Mouse (Mus musculus) ES-E14 (cell line): ENCODE measurements around the gene Satb2.

Experiments
- CHD2 ChIP-seq: IDR thresholded peaks from 2 replicates; pipeline ENCODE4 v1.6.1; 2014; ENCODE audit warnings: mild to moderate bottlenecking, low read depth, low read length, inconsistent platforms
- HCFC1 ChIP-seq: IDR thresholded peaks from 2 replicates; pipeline ENCODE4 v1.6.1; 2012; ENCODE audit warnings: low read length, inconsistent platforms, borderline replicate concordance; ENCODE audit not compliant: insufficient read depth
- ZC3H11A ChIP-seq: IDR thresholded peaks from 2 replicates; pipeline ENCODE4 v1.6.1; 2012; ENCODE audit warnings: low read depth, mild to moderate bottlenecking, inconsistent platforms, low read length, borderline replicate concordance

DNA sequence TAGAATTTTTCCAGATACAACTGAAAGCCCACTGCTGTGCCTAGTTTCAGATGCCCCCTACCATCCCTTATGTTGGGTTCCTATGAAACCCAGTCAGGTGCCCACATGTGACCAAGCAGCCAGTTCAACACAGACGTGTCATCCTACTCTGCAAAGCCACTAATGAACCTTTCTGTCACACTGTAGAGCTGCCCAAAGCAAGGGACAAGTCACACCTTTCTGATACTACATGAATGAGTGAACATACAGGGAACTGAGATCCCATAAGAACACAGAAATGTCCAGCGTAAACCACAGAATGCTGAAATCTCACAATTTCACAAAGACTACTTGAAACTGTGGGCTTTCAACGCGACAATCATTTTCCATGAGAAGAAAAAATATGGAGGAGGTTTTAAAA, 39.0 kb downstream of the Satb2 start:
- TF ChIP-seq HCFC1 (no peak), CHD2 (no peak), ZC3H11A (no peak)
